Mouse (Mus musculus) spleen, adult 18-20 months (tissue): Measurements from ENCODE around the gene Zfp955a.
"Not testable (repeated sequence)": the region's sequence is repeated elsewhere in the genome, so short reads cannot be mapped to it uniquely, and the experiment has no call there.

ENCODE experiments used
- DNase-seq, 2 experiments: peaks; one replicate each; pipeline ENCODE4 v3.0.0; 2022; ENCODE audit warnings: mixed read lengths in 2 of 2

Zfp955a gene

DNA sequence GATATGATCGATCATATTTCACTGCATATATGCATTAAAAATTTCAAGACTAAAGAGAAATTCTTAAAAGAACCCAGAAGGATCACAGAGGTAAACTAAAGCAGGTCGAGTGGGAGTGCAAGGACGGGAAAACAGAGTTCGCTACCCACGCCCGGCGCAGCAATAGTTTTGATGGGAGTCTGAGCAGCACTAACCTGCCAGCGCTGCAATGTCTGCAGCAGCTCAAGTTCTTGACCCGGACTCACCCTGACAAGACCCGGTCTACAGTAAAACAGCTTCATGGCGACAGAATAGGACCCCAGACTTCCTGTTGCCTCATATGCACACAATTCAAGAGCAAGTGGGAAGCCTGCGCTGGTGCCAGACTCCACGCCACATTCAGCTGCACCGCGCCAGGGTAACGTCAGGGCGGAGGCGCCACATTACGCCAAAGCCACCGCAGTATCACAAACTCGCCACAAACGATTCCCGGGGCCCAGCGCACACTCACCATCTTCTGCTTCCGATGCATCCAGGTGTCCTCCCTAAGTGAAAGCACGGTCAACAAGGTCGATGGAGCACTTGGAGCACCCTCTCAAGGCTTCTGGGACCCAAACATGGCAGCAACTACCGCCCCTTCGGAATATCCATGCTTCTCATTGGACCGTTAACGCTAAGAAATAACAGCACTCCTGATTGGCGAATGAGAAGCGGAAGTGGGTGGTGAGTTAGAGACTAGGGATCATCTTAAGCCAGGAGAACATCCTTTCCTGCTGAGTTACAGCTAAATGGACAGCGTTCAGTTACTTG lies at the start of gene Zfp955a:
Gene Zfp955a, minus strand, starts transcription at position 616 of the 789 bp plus-strand sequence.
- not testable (repeated sequence) for DNase-seq

DNA sequence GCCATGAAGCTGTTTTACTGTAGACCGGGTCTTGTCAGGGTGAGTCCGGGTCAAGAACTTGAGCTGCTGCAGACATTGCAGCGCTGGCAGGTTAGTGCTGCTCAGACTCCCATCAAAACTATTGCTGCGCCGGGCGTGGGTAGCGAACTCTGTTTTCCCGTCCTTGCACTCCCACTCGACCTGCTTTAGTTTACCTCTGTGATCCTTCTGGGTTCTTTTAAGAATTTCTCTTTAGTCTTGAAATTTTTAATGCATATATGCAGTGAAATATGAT lies 34.9 kb upstream of the Zfp955a start:
- DNase-seq = not testable (repeated sequence)

DNA sequence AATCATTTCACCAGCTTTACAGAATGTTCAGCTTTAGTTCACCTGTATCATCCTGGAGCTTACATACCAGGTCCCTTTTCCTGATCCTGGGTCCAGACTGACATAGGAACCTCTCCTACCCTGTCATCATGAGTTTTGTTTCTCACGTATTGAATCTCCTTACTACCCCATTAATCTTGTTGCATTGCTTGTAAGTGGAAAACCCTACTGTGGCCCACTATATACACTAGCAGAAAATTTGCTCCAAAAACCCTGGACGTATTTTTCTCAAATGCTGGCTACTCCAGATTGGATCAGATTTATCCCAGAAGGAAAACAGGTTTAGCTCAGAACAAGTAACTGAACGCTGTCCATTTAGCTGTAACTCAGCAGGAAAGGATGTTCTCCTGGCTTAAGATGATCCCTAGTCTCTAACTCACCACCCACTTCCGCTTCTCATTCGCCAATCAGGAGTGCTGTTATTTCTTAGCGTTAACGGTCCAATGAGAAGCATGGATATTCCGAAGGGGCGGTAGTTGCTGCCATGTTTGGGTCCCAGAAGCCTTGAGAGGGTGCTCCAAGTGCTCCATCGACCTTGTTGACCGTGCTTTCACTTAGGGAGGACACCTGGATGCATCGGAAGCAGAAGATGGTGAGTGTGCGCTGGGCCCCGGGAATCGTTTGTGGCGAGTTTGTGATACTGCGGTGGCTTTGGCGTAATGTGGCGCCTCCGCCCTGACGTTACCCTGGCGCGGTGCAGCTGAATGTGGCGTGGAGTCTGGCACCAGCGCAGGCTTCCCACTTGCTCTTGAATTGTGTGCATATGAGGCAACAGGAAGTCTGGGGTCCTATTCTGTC lies 34.3 kb upstream of the Zfp955a start, which contains the start of gene Zfp955b:
Gene Zfp955b, plus strand, starts transcription at position 506 of the 837 bp plus-strand sequence.
- DNase-seq = not testable (repeated sequence)

DNA sequence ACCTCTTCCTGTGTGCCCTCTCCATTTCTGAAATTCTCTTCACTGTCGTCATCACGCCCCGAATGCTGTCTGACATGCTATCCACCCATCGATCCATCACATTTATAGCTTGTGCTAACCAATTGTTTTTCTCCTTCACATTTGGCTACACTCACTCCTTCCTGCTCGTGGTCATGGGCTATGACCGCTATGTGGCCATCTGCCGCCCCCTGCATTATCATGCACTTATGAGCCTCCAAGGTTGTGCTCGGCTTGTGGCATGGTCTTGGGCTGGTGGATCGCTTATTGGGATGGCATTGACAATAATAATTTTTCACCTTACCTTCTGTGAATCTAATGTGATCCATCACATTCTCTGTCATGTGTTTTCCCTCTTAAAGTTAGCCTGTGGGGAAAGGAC lies 14.0 kb upstream of the Zfp955a start:
- DNase-seq = no peak

DNA sequence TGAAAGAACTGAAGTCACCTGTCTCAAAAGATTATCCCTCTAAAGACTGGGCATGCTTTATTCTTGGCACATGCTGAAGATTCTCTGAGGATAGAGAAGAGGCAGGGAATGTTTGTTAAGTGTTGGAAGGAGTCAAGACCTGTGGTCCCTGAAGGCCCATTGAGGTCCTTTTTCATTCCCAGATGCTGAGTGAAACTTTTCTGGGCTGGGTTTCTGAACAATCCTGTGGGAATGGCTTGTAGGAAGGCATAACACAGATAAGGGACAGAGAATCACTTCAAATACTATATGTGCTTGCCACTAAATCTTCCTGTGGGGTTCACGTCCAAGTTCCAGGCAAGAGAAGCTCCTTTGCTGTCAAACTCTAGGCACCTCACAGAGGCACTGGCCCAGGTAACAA lies 9.4 kb upstream of the Zfp955a start, which contains the start of gene Olfr63:
Gene Olfr63, plus strand, starts transcription at position 301 of the 400 bp plus-strand sequence.
- no peak for DNase-seq

DNA sequence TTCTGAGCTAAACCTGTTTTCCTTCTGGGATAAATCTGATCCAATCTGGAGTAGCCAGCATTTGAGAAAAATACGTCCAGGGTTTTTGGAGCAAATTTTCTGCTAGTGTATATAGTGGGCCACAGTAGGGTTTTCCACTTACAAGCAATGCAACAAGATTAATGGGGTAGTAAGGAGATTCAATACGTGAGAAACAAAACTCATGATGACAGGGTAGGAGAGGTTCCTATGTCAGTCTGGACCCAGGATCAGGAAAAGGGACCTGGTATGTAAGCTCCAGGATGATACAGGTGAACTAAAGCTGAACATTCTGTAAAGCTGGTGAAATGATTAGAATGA lies 343 bp upstream of the Zfp955a start:
- not testable (repeated sequence) for DNase-seq

DNA sequence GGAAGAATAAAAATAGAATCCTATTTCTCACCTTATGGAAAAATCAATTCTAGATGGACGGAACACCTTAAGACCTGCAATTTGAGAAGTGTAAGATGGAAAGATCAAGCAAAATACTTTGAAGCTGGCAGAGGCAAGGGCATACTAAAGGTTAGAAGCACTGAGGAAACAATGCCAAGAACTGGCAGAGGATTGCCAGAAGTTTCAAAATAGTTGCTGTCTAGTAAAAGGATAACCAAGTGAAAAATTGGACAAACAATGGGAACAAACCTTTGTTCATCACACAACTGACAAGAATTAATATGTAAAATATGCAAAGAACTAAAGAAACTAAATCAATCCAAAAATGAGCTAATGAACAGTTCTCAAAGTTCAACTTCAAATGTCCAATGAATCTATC lies 18.3 kb downstream of the Zfp955a start:
- DNase-seq = not testable (repeated sequence)

DNA sequence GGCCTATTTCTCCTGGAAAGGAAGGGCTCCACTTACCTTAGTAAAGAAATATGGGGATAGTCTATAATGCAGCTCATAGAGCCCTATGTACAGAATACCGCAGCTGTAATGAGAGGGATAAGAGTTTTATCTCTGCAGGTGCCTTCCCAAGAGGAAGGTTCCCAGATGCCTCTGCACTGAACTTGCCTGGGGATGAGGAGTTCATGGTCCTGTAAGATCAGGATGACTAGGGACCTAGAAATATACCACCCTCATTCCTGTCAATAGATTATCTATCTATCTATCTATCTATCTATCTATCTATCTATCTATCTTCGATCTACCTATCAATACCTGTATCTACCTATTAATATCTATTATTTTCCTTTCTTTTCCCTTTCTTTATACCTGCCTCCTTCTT lies 33.4 kb downstream of the Zfp955a start, which contains the start of gene Olfr1564:
Gene Olfr1564, minus strand, starts transcription at position 101 of the 400 bp plus-strand sequence.
- no peak for DNase-seq

DNA sequence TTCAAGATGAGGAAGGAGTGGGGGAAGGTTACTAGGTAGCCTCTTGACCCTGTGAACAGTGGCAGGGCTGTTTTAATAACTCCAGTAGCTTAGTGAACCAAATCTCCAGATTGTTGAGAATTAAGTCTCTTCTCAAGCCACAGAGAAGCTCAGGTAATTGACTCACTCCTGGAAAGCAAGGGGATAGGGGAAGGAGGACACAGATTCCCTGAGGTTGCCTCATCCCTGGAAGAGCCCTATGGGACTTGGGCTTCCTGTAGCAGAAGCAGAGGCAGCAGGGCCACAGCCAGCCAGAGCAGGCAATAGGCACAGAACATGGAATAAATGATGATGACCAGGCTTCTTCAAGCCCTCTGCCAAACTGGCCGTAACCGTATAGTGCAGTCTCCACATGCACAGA lies 63.9 kb downstream of the Zfp955a start, which contains the start of gene Olfr239:
Gene Olfr239, plus strand, starts transcription at position 301 of the 400 bp plus-strand sequence.
- DNase-seq = not testable (repeated sequence)
